Mouse (Mus musculus) lung, embryonic 14.5 days (tissue): Measurements from ENCODE around the gene Clic1. TPM values are rescaled to one million over a fixed set of nuclear protein-coding genes. Genes with fewer than 3 reads are reported as not detected.

Source experiments
- ATAC-seq: fragments of 200-750 bp; cut with Nextera tagmentation; 2 replicates; pipeline ENCODE4 v1.8.0; 2017; ENCODE audit warnings: mild to moderate bottlenecking, moderate TSS enrichment, moderate library complexity; ENCODE audit not compliant: insufficient read depth
- DNase-seq: peaks from one replicate; pipeline ENCODE4 v3.0.0-alpha.2; 2015
- H3K27ac ChIP-seq: fragments of 300-500 bp; sonication (generic); 2 replicates; pipeline ENCODE4 v1.5.1; 2014; ENCODE audit warnings: low read depth, mild to moderate bottlenecking, moderate library complexity
- H3K27me3 ChIP-seq: fragments of 300-500 bp; sonication (generic); 2 replicates; pipeline ENCODE4 v1.6.1; 2014; ENCODE audit warnings: low read length, control low read depth; ENCODE audit not compliant: insufficient read depth
- H3K36me3 ChIP-seq: fragments of 300-500 bp; sonication (generic); 2 replicates; pipeline ENCODE4 v1.6.1; 2014; ENCODE audit warnings: control low read depth; ENCODE audit not compliant: insufficient read depth
- H3K4me1 ChIP-seq: fragments of 300-500 bp; sonication (generic); 2 replicates; pipeline ENCODE4 v1.6.1; 2014; ENCODE audit warnings: antibody characterized with exemption, control low read depth; ENCODE audit not compliant: insufficient read depth
- H3K4me2 ChIP-seq: fragments of 300-500 bp; sonication (generic); 2 replicates; pipeline ENCODE4 v1.6.1; 2014; ENCODE audit warnings: mild to moderate bottlenecking
- H3K4me3 ChIP-seq: fragments of 300-500 bp; sonication (generic); 2 replicates; pipeline ENCODE4 v1.5.1; 2014; ENCODE audit warnings: low read depth, low read length
- H3K9ac ChIP-seq: fragments of 300-500 bp; sonication (generic); 2 replicates; pipeline ENCODE4 v1.6.1; 2014
- H3K9me3 ChIP-seq: fragments of 300-500 bp; sonication (generic); 2 replicates; pipeline ENCODE4 v1.6.1; 2016; ENCODE audit warnings: low read depth, low read length, control low read depth
- CTCF ChIP-seq: IDR thresholded peaks from 2 replicates; pipeline ENCODE4 v1.5.1; 2016; ENCODE audit warnings: antibody characterized with exemption, low read depth
- WGBS: fragments of 180-500 bp; shearing (Covaris S2); extraction: QIAGEN DNeasy Blood & Tissue Kit; methylation state at CpG from one replicate; pipeline ENCODE4 v1.1.7; 2014; 5-methylcytosine and 5-hydroxymethylcytosine counted together
- polyA plus RNA-seq: library from polyadenylated mRNA; unstranded; fragments of >200 nt; fragmentation: Nextera tagmentation; extraction: Ambion mirVana; gene quantifications from 2 replicates; pipeline ENCODE4 v1.2.1, GENCODE M21; 2014

Clic1 gene
- polyA plus RNA-seq, 1 experiment from 2014 or later, result 73.6 TPM

- no peak overlapping the region for H3K27ac ChIP-seq
- no peaks in the 10 kb centered on the region for H3K36me3 ChIP-seq
- no peaks in the 10 kb centered on the region for H3K9me3 ChIP-seq
- H3K4me1 ChIP-seq, result no peaks in the 10 kb centered on the region
- peaks cover 17% of the 10 kb centered on the region for H3K27me3 ChIP-seq
- WGBS, result 64% methylated on average over 17 of the region's 17 CpGs
- no peak overlapping the region for H3K4me3 ChIP-seq
- TF ChIP-seq CTCF, result no peak
- DNase-seq, result no peak
- H3K4me2 ChIP-seq, result no peak overlapping the region
- H3K9ac ChIP-seq, result no peak overlapping the region
- ATAC-seq, result no peak
These were observed 18.6 kb downstream of the Clic1 start for GRCm38 (mm10) chr17:35068213-35068914.

DNA sequence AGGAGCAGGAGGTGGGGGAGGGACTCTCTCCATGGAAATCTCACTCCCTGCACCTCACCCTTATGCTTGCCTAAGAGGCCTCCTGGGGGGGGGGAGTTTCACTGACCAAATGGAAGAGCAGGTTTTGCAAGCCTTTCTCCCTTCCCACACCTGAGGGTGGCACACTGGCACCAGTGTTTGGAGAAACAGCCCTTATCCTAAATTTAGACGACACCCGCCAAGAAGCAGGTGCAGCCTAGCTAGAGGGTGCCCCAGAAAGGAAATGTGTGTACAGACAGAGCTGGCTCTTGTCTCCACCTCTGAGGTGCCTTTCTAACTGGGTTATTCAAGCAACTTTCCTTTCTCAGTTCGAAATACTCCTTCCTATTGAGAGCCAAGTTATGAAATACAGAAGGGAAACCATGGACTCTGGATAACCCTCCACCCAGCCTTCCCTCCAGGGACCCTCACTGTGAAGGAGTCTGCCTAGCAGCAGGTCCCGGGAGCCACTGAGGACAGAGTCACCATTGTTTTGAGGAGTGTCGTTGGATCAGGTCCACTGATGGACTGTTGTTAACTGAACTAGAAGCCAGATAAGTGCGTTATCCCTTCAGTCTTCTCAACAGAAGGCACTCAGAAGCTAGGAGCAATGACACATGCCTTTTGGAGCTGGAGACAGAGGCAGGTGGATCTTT, 20.9 kb downstream of the Clic1 start:
- peak; percentile 28; the same call in 1 of the 2 replicates for TF ChIP-seq CTCF
- DNase-seq, result peak; percentile 56
- no peaks in the 10 kb centered on the region for H3K9me3 ChIP-seq
- no peaks in the 10 kb centered on the region for H3K36me3 ChIP-seq
- H3K27me3 ChIP-seq, result peaks cover 12% of the 10 kb centered on the region
- peak overlapping the region; percentile 76 for H3K27ac ChIP-seq
- H3K4me1 ChIP-seq, result no peaks in the 10 kb centered on the region
- no peak overlapping the region for H3K4me3 ChIP-seq
- H3K9ac ChIP-seq, result no peak overlapping the region
- H3K4me2 ChIP-seq, result no peak overlapping the region
- ATAC-seq, result 0 out of 2 replicates have a peak, but pooled peaks have one; percentile 38
- 39% methylated on average over 6 of the region's 6 CpGs for WGBS

GRCm38 (mm10) chr17:35071454-35071853, 21.7 kb downstream of the Clic1 start:
- ATAC-seq, result no peak
- H3K27me3 ChIP-seq, result peaks cover 7% of the 10 kb centered on the region

DNA sequence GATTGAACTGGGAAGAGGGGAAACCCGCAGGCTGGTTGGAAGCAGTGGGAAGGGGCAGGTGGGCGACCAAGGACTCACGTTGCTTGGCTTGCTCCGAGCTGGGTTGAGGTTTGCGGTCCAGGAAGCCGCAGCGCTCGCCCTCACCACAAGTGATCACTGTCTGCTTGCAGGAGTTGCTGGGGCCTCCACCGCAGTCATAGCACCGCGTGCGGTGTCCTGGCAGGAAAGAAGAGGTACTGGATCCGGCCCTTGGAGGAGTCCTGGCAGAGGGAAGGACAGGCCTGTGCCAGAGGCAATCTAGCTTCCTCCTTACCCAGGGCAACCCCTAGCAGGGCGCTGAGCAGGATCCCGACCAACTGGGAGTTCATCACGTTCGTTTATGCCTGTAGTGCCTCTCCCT, 24.3 kb downstream of the Clic1 start:
- TF ChIP-seq CTCF, result no peak
- Histone ChIP-seq H3K36me3 (no peaks in the 10 kb centered on the region), H3K4me1 (0 out of 2 replicates have a peak, but pooled peaks cover 4% of the 10 kb centered on the region), H3K4me3 (no peak overlapping the region), H3K9me3 (no peaks in the 10 kb centered on the region), H3K4me2 (no peak overlapping the region), H3K27me3 (no peaks in the 10 kb centered on the region), H3K9ac (no peak overlapping the region), H3K27ac (no peak overlapping the region)
- 47% methylated on average over 17 of the region's 17 CpGs for WGBS
- no peak for ATAC-seq
- DNase-seq, result no peak

More at GRCm38 (mm10) chr17:35071454-35071853, 21.7 kb downstream of the Clic1 start:
- Histone ChIP-seq H3K27ac (peak overlapping the region; percentile 76), H3K36me3 (no peaks in the 10 kb centered on the region), H3K4me1 (no peaks in the 10 kb centered on the region), H3K4me3 (no peak overlapping the region), H3K9me3 (no peaks in the 10 kb centered on the region), H3K9ac (no peak overlapping the region), H3K4me2 (no peak overlapping the region)
- 68% methylated on average over 9 of the region's 9 CpGs for WGBS
- DNase-seq, result no peak
- no peak for TF ChIP-seq CTCF

GRCm38 (mm10) chr17:35076507-35077176, 26.9 kb downstream of the Clic1 start, which contains the start of gene Ly6g6e:
TSS of gene Ly6g6e (plus strand) at chr17:35076902.
- peak within 1 kb of the TSS; percentile 69; the same call in 1 of the 2 replicates for H3K27ac ChIP-seq

DNA sequence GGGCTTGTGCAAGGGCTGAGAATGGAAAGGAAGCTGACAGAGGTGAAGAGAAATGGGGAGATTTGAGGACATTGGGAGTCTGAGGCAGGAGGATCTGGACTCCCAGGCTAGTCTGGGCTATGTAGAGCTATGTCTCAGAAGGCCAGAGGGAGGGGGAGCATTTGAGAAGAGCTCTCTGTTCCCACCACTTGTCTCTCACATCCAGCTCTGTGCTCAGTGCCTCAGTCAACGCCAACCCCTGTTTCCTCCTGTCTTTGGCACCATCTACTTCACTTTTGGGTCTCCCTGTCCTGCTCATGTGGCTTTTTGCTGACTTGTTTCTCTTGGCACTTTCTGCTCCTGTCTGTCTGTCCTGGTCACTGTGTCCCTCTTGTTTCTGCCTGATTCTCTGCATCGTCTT, 27.5 kb downstream of the Clic1 start:
- Histone ChIP-seq H3K4me2 (peak overlapping the region; percentile 54), H3K27ac (peak overlapping the region; percentile 69; the same call in 1 of the 2 replicates), H3K4me1 (0 out of 2 replicates have a peak, but pooled peaks cover 4% of the 10 kb centered on the region), H3K4me3 (peak overlapping the region; percentile 21), H3K27me3 (no peaks in the 10 kb centered on the region), H3K36me3 (no peaks in the 10 kb centered on the region), H3K9ac (peak overlapping the region; percentile 44), H3K9me3 (no peaks in the 10 kb centered on the region)
- 33% methylated on average over 2 of the region's 2 CpGs for WGBS
- ATAC-seq (no peak), DNase-seq (no peak)
- TF ChIP-seq CTCF, result no peak

More at GRCm38 (mm10) chr17:35076507-35077176, 26.9 kb downstream of the Clic1 start, which contains the start of gene Ly6g6e:
- no peaks in the 10 kb centered on the region for H3K27me3 ChIP-seq
- DNase-seq (no peak), ATAC-seq (no peak)
- H3K9me3 ChIP-seq, result no peaks in the 10 kb centered on the region
- no peaks in the 10 kb centered on the region for H3K36me3 ChIP-seq
- H3K4me3 ChIP-seq, result peak within 1 kb of the TSS; percentile 21
- TF ChIP-seq CTCF, result no peak
- 0 out of 2 replicates have a peak, but pooled peaks cover 4% of the 10 kb centered on the region for H3K4me1 ChIP-seq
- peak within 1 kb of the TSS; percentile 44 for H3K9ac ChIP-seq
- H3K4me2 ChIP-seq, result peak within 1 kb of the TSS; percentile 54
- 26% methylated on average over 10 of the region's 10 CpGs for WGBS
